Mouse (Mus musculus) colon, adult 2 months (tissue): ENCODE results near the gene Ppp2r1b. TPM values are rescaled to one million over a fixed set of nuclear protein-coding genes. Genes with fewer than 3 reads are reported as not detected.

Experiments
- polyA plus RNA-seq: library from polyadenylated mRNA; depleted of rRNA; stranded (reverse); fragments of >200 nt; gene quantifications from 2 replicates; pipeline ENCODE4 v1.2.3, GENCODE M21; 2012; rRNA removed

Gene Ppp2r1b
- polyA plus RNA-seq = 7.7 and 8.7 TPM in 2 replicates

GRCm38 (mm10) chr9:50845081-50845480 lies at the start of gene Ppp2r1b:
TSS of gene Ppp2r1b (plus strand) at chr9:50845301.

Other genes starting within 250 kb of the Ppp2r1b start
- 315 and 398 TPM in 2 replicates for gene Sdhd, start 241.5 kb upstream of the Ppp2r1b start, polyA plus RNA-seq
- 123 and 144 TPM in 2 replicates for gene Timm8b, start 241.4 kb upstream of the Ppp2r1b start, polyA plus RNA-seq
- 0.66 and 1.0 TPM in 2 replicates for gene Pih1d2, start 228.0 kb upstream of the Ppp2r1b start, polyA plus RNA-seq
- gene Nkapd1, start 227.8 kb upstream of the Ppp2r1b start, polyA plus RNA-seq = 4.3 and 4.5 TPM in 2 replicates
- gene Dlat, start 185.5 kb upstream of the Ppp2r1b start, polyA plus RNA-seq = 20.5 and 20.6 TPM in 2 replicates
- gene Dixdc1, start 105.8 kb upstream of the Ppp2r1b start, polyA plus RNA-seq = 3.8 and 4.2 TPM in 2 replicates
- gene 2310030G06Rik, start 98.8 kb upstream of the Ppp2r1b start, polyA plus RNA-seq = 10.6 and 10.8 TPM in 2 replicates
- gene Cryab, start 94.0 kb upstream of the Ppp2r1b start, polyA plus RNA-seq = 58.7 and 96.1 TPM in 2 replicates
- 22.0 and 25.4 TPM in 2 replicates for gene Hspb2, start 92.9 kb upstream of the Ppp2r1b start, polyA plus RNA-seq
- 3.2 and 3.4 TPM in 2 replicates for gene Fdxacb1, start 77.1 kb upstream of the Ppp2r1b start, polyA plus RNA-seq
- gene Alg9, start 70.3 kb upstream of the Ppp2r1b start, polyA plus RNA-seq = 26.7 and 31.0 TPM in 2 replicates
- 27.5 and 36.9 TPM in 2 replicates for gene 1110032A03Rik, start 69.8 kb upstream of the Ppp2r1b start, polyA plus RNA-seq
- gene Sik2, start 163.8 kb downstream of the Ppp2r1b start, polyA plus RNA-seq = 17.4 and 22.2 TPM in 2 replicates
- gene Btg4, start 215.6 kb downstream of the Ppp2r1b start, polyA plus RNA-seq = not detected in 2 replicates
- gene Layn, start 231.8 kb downstream of the Ppp2r1b start, polyA plus RNA-seq = 3.0 and 4.0 TPM in 2 replicates